Mouse (Mus musculus) embryonic facial prominence, embryonic 15.5 days (tissue): ENCODE data around the gene Odf3b. TPM values are rescaled to one million over a fixed set of nuclear protein-coding genes. Genes with fewer than 3 reads are reported as not detected.

Experiments
- ATAC-seq: fragments of 200-750 bp; cut with Nextera tagmentation; 2 replicates; pipeline ENCODE4 v1.8.0; 2017; ENCODE audit warnings: low read depth, moderate TSS enrichment; ENCODE audit not compliant: insufficient number of reproducible peaks, low FRiP score, low TSS enrichment
- H3K27ac ChIP-seq: fragments of 300-500 bp; sonication (generic); replicated peaks from 2 replicates; pipeline ENCODE4 v1.5.1; 2015; ENCODE audit warnings: mild to moderate bottlenecking, inconsistent platforms
- H3K27me3 ChIP-seq: fragments of 300-500 bp; sonication (generic); 2 replicates; pipeline ENCODE4 v1.6.1; 2015; ENCODE audit warnings: inconsistent platforms
- H3K36me3 ChIP-seq: fragments of 300-500 bp; sonication (generic); 2 replicates; pipeline ENCODE4 v1.6.1; 2015; ENCODE audit warnings: mild to moderate bottlenecking, inconsistent platforms
- H3K4me1 ChIP-seq: fragments of 300-500 bp; sonication (generic); 2 replicates; pipeline ENCODE4 v1.6.1; 2015; ENCODE audit warnings: inconsistent platforms
- H3K4me2 ChIP-seq: fragments of 300-500 bp; sonication (generic); replicated peaks from 2 replicates; pipeline ENCODE4 v1.6.1; 2015; ENCODE audit warnings: mild to moderate bottlenecking, inconsistent platforms
- H3K4me3 ChIP-seq: fragments of 300-500 bp; sonication (generic); replicated peaks from 2 replicates; pipeline ENCODE4 v1.5.1; 2015; ENCODE audit warnings: mild to moderate bottlenecking, inconsistent platforms
- H3K9ac ChIP-seq: fragments of 300-500 bp; sonication (generic); 2 replicates; pipeline ENCODE4 v1.6.1; 2015; ENCODE audit warnings: inconsistent platforms
- H3K9me3 ChIP-seq: fragments of 300-500 bp; sonication (generic); replicated peaks from 2 replicates; pipeline ENCODE4 v1.6.1; 2016; ENCODE audit warnings: inconsistent platforms
- WGBS: fragments of 180-500 bp; shearing (Covaris S2); methylation state at CpG from one replicate; pipeline ENCODE4 v1.1.7; 2015; 5-methylcytosine and 5-hydroxymethylcytosine counted together
- polyA plus RNA-seq: library from polyadenylated mRNA; unstranded; fragments of >200 nt; fragmentation: Nextera tagmentation; extraction: Ambion mirVana; gene quantifications from 2 replicates; pipeline ENCODE4 v1.2.1, GENCODE M21; 2015

Odf3b gene
- polyA plus RNA-seq, 1 experiment from 2014 or later: 14.5 TPM

DNA sequence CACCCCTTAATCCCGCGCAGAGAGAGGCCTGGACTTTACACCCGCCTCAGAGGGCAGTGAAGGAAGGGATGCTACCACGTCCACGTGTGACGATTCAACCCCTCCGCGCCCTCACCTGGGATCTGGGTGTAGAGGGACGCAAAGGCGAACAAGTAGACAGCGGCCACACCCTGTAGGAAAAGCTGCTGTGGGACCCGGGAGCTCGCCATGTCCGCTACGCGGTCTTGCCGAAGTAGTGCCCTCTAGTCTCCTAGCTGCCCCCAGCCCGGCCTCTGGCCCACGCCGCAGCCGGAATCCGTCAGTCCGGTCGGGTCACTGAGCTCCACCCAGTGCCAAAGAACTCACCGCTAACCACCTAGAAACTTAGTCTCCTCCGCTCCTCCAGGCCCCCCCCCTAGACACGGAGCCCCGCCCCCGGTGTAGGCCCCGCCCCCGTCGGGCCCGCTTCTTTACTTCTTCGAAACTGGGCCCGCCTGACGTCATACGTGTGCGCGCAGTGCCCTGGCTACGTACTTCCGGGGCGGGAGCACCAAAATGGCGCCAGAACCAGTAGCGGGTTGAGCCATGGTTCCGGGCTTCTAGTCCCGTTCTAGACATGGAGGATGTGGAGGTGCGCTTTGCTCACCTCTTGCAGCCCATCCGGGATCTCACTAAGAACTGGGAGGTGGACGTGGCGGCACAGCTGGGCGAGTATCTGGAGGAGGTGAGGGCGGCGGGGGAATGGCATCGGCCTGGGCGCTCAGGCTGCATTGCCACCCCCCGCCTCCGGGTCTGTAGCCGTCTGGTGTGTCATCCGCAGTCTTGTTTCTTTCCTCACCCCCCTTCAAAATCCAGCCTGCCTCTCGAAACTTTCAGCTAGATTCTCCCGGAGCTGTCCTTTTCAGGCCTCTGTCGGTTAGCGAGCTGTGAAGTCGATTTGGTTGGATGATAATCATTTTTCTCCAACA lies 23.6 kb downstream of the Odf3b start, which contains the start of the genes Lmf2 and Ncaph2:
TSS of gene Lmf2 (minus strand) at position 419 of the 947 bp plus-strand sequence.
TSS of gene Ncaph2 (plus strand) at position 479 of the 947 bp plus-strand sequence.
- peak; percentile 90 for ATAC-seq
- peak within 1 kb of the TSS; percentile 91 for H3K4me3 ChIP-seq
- no peaks in the 10 kb centered on the region for H3K27me3 ChIP-seq
- H3K27ac ChIP-seq: peak within 1 kb of the TSS; percentile 94
- H3K9me3 ChIP-seq: no peaks in the 10 kb centered on the region
- under 1% methylated on average over 64 of the region's 64 CpGs for WGBS
- H3K36me3 ChIP-seq: peaks cover 45% of the 10 kb centered on the region
- peak within 1 kb of the TSS; percentile 83 for H3K9ac ChIP-seq
- peaks cover 26% of the 10 kb centered on the region for H3K4me1 ChIP-seq
- H3K4me2 ChIP-seq: peak within 1 kb of the TSS; percentile 74

DNA sequence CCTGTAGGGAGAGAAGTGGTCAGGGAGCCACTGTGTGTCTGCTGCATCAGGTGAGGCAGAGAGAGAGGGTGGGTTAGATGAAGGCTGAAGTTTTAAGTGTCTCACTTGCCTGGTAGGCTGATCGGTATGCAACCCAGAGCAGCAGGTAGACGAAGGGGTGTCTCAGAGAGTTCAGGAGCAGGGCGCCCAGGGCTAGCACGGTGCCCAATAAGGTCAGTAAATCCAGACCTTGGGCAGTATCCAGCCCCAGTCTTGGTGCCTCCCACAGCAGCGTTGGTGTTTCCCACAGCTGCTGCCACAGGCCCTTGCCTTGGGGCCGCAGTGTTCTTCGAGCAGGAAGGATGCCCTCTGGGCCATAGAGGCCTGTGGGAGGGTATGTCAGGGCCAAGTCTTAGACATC lies 24.6 kb downstream of the Odf3b start:
- Histone ChIP-seq H3K9ac (peak overlapping the region; percentile 80), H3K4me1 (peaks cover 26% of the 10 kb centered on the region), H3K36me3 (peaks cover 47% of the 10 kb centered on the region), H3K4me2 (peak overlapping the region; percentile 74), H3K27ac (no peak overlapping the region), H3K4me3 (peak overlapping the region; percentile 91), H3K27me3 (no peaks in the 10 kb centered on the region), H3K9me3 (no peaks in the 10 kb centered on the region)
- 65% methylated on average over 7 of the region's 7 CpGs for WGBS
- ATAC-seq: no peak

DNA sequence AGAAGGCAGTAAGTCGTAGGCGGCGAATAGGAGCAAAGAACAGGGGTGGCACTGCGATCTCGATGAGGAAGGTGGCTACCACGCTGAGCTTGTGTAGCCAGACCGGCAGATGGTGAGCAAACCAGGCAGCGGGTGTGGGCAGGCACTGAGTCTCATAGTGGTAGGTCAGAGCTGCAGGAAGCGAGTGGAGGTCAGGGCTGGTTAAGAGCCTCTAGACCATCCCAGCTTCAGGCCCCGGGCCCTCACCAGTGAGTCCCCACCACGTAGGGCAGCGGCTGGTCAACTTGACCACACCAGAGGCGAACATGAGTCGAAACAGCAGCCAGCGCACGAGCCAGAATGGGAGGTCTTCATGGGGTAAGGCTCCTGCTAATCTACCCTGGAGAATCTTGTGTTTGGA lies 25.2 kb downstream of the Odf3b start:
- H3K4me3 ChIP-seq: no peak overlapping the region
- H3K9me3 ChIP-seq: no peaks in the 10 kb centered on the region
- H3K27me3 ChIP-seq: no peaks in the 10 kb centered on the region
- WGBS: 93% methylated on average over 16 of the region's 16 CpGs
- peak overlapping the region; percentile 74; the same call in 1 of the 2 replicates for H3K4me2 ChIP-seq
- H3K9ac ChIP-seq: no peak overlapping the region
- peaks cover 26% of the 10 kb centered on the region for H3K4me1 ChIP-seq
- no peak for ATAC-seq
- no peak overlapping the region for H3K27ac ChIP-seq
- H3K36me3 ChIP-seq: peaks cover 47% of the 10 kb centered on the region

DNA sequence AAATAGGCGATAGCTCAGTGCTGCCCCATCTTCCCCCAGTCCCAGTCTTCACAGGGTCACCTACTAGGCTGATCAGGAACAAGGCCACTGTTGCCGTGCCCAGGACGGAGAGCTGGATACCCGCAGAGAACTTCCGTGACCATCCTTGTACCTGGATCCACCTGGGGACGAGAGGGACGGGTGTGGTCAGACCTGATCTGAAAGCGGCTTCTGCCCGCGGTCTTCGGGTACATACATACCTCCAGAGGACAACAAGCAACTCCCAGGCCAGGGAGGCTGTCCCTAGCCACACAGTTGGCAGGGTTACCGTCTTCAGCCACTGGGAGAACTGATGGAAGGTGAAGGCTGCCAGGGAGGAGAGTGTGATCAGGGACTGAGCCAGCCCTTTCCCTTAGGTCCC lies 26.3 kb downstream of the Odf3b start:
- Histone ChIP-seq H3K4me1 (peaks cover 24% of the 10 kb centered on the region), H3K9me3 (no peaks in the 10 kb centered on the region), H3K27me3 (no peaks in the 10 kb centered on the region), H3K36me3 (peaks cover 42% of the 10 kb centered on the region), H3K9ac (no peak overlapping the region), H3K27ac (no peak overlapping the region), H3K4me3 (no peak overlapping the region), H3K4me2 (no peak overlapping the region)
- WGBS: 94% methylated on average over 12 of the region's 12 CpGs
- no peak for ATAC-seq

DNA sequence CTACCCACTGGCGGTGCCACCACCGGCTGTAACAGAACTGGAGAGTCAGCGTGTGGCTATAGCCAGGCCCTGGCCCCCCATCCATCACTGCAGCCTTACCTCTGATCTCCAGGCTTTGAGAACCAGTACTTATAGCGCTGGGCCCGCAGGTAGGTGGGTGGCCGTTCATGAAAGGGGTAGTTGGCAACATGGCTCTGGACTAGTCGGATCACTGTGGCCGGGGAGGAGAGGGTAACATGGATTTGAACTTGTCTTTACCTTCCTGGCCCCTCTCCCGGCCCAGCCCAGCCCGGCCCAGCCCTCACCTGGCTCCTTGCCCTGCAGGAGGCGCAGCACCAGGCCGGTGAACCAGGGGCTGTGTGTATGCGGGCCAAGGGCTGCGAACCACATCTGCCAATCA lies 27.0 kb downstream of the Odf3b start:
- Histone ChIP-seq H3K9me3 (no peaks in the 10 kb centered on the region), H3K27me3 (no peaks in the 10 kb centered on the region), H3K36me3 (peaks cover 42% of the 10 kb centered on the region), H3K4me1 (peaks cover 17% of the 10 kb centered on the region), H3K27ac (no peak overlapping the region), H3K4me2 (no peak overlapping the region), H3K4me3 (no peak overlapping the region), H3K9ac (no peak overlapping the region)
- WGBS: 94% methylated on average over 14 of the region's 14 CpGs
- ATAC-seq: no peak

DNA sequence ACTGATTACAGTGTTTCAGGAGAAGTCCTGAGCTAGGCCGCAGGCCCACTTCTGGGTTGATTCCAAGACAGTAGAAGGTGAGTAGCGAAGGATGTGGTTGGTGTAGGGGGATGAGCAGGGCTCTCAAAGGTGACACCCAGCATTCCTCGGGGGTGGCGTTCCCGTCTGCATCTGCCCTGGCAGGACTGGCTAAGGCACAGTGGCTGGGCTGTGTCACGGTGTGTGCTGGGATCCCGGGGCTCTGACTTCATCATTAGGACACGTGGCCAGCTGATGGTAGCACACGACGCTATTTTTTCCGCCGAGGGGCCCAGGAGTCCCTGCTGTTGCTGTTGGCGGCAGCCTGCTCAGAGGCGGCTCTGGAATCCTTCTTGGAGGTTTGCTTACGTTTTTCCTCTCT lies 27.8 kb downstream of the Odf3b start:
- Histone ChIP-seq H3K4me3 (no peak overlapping the region), H3K9me3 (no peaks in the 10 kb centered on the region), H3K27ac (no peak overlapping the region), H3K9ac (no peak overlapping the region), H3K4me1 (peaks cover 12% of the 10 kb centered on the region), H3K4me2 (no peak overlapping the region), H3K27me3 (no peaks in the 10 kb centered on the region), H3K36me3 (peaks cover 42% of the 10 kb centered on the region)
- ATAC-seq: no peak
- 89% methylated on average over 15 of the region's 15 CpGs for WGBS

DNA sequence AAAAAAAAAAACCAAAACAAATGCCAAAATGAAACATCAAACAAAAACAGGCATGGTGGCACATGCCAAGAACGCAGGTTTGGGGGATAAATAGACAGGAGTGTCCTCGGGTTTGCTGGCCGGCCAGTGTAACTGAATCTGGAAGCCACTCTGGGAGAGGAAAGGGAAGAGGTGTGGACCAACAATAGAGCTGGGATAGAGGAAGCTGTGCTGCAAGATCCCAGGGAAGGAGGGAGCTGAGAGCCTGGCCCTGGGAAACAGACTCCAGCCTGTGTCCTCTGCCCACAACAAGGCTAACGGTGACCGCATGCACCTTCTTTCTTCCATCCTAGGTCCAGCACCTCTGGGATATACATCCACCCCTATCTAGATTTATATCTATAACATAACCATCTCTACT lies 28.6 kb downstream of the Odf3b start:
- H3K27me3 ChIP-seq: no peaks in the 10 kb centered on the region
- 77% methylated on average over 5 of the region's 5 CpGs for WGBS
- no peaks in the 10 kb centered on the region for H3K9me3 ChIP-seq
- H3K36me3 ChIP-seq: peaks cover 42% of the 10 kb centered on the region
- no peak overlapping the region for H3K4me2 ChIP-seq
- no peak overlapping the region for H3K4me3 ChIP-seq
- H3K9ac ChIP-seq: no peak overlapping the region
- peaks cover 12% of the 10 kb centered on the region for H3K4me1 ChIP-seq
- H3K27ac ChIP-seq: no peak overlapping the region
- no peak for ATAC-seq

DNA sequence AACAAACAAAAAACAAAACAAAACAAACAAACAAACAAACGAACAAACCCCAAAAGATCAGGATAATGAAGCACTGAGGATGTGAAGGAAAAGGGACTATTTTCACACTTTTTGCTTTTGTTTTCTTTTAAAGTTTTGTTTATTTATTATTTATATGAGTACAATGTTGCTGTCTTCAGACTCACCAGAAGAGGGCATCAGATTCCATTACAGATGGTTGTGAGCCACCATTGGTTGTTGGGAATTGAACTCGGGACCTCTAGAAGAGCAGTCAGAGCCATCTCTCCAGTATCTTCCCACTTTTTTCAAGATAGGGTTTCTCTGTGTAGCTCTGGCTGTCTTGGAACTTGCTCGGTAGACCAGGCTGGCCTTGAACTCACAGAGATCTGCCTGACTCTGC lies 35.8 kb downstream of the Odf3b start:
- Histone ChIP-seq H3K4me2 (no peak overlapping the region), H3K4me3 (no peak overlapping the region), H3K9ac (no peak overlapping the region), H3K36me3 (no peaks in the 10 kb centered on the region), H3K27me3 (no peaks in the 10 kb centered on the region), H3K4me1 (no peaks in the 10 kb centered on the region), H3K9me3 (no peaks in the 10 kb centered on the region), H3K27ac (no peak overlapping the region)
- 85% methylated on average over 3 of the region's 3 CpGs for WGBS
- no peak for ATAC-seq

DNA sequence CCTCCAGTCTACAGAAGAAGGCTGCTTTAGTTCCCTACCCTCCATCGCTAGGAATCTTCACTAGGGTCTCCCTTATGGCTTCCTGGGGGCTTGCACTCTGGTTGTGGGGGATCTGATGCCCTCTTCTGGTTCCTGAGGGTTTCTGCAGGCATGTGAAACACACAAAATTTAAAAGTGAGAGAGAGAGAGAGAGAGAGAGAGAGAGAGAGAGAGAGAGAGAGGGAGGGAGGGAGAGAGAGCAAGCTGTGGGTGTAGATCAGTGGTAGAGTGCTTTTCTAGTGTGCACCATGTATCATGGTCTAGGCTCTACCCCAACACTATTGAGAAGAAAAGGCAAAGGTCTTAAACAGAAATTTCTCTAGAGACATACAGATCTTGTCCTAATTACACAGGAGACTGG lies 37.4 kb downstream of the Odf3b start:
- 25% methylated on average over 1 of the region's 1 CpGs for WGBS
- Histone ChIP-seq H3K27ac (no peak overlapping the region), H3K27me3 (no peaks in the 10 kb centered on the region), H3K9ac (no peak overlapping the region), H3K4me3 (no peak overlapping the region), H3K36me3 (no peaks in the 10 kb centered on the region), H3K4me1 (no peaks in the 10 kb centered on the region), H3K9me3 (no peaks in the 10 kb centered on the region), H3K4me2 (no peak overlapping the region)
- no peak for ATAC-seq

DNA sequence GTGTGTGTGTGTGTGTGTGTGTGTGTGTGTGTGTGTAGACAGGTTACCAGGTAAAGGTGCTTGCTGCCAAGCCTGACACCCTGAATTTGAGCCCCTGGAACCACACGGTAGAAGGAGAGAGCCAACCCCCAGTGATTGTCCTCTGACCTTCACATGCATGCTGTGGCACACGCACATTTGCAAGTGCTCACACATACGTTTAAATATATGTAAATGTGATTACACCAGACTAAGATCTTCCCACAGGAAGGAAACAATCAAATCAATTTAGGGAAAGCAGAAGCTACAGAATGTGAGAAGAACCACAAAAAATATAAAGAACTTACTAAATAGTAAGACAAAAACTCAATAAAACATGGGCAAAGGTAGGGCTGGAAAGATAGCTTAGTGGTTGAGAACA lies 38.9 kb downstream of the Odf3b start:
- H3K4me3 ChIP-seq: no peak overlapping the region
- 72% methylated on average over 3 of the region's 3 CpGs for WGBS
- H3K9ac ChIP-seq: no peak overlapping the region
- no peaks in the 10 kb centered on the region for H3K4me1 ChIP-seq
- H3K27ac ChIP-seq: no peak overlapping the region
- H3K27me3 ChIP-seq: no peaks in the 10 kb centered on the region
- H3K36me3 ChIP-seq: no peaks in the 10 kb centered on the region
- ATAC-seq: no peak
- no peaks in the 10 kb centered on the region for H3K9me3 ChIP-seq
- H3K4me2 ChIP-seq: no peak overlapping the region

DNA sequence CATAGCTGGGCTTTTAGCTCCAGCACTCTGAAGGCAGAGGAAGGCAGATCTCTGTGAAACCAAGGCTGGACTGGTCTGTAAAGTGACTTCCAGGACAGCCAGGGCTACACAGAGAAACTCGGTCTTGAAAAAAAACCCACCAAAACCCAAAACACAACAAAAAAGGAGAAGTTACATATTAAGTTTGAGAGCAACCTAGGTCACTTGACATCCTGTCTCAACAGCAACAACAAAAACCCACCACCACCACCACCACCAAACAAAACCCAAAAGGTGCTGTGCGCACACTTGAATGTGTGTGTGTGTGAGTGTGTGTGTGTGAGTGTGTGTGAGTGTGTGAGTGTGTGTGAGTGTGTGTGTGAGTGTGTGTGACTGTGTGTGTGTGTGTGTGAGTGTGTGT lies 39.4 kb downstream of the Odf3b start:
- no peak overlapping the region for H3K9ac ChIP-seq
- H3K4me2 ChIP-seq: no peak overlapping the region
- no peak for ATAC-seq
- H3K27ac ChIP-seq: no peak overlapping the region
- H3K9me3 ChIP-seq: no peaks in the 10 kb centered on the region
- no peaks in the 10 kb centered on the region for H3K36me3 ChIP-seq
- H3K4me1 ChIP-seq: no peaks in the 10 kb centered on the region
- H3K27me3 ChIP-seq: no peaks in the 10 kb centered on the region
- WGBS: 84% methylated on average over 2 of the region's 2 CpGs
- no peak overlapping the region for H3K4me3 ChIP-seq

DNA sequence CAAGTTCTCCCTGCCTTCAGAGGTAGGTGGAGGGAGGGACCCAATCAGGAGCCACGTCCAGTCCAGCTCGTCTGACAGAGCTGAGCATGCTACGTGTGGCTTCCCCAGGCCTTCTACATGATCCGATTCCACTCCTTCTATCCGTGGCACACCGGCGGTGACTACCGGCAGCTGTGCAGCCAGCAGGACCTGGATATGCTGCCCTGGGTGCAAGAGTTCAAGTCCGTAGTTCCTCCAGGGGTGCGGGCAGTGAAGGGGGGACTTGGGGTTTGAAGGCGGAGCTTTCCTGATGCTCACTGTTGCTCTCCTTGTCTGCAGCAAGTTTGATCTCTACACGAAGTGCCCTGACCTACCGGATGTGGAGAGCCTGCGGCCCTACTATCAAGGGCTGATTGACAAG lies 42.7 kb downstream of the Odf3b start:
- Histone ChIP-seq H3K36me3 (no peaks in the 10 kb centered on the region), H3K4me2 (no peak overlapping the region), H3K27ac (no peak overlapping the region), H3K9me3 (no peaks in the 10 kb centered on the region), H3K4me3 (no peak overlapping the region), H3K9ac (no peak overlapping the region), H3K4me1 (no peaks in the 10 kb centered on the region), H3K27me3 (no peaks in the 10 kb centered on the region)
- WGBS: 84% methylated on average over 14 of the region's 14 CpGs
- no peak for ATAC-seq
